Mouse (Mus musculus) neural tube, embryonic 11.5 days (tissue): ENCODE measurements at regions not wholly inside any gene's neighbourhood (a gene's known extent, or its start where the extent isn't known, plus 50 kb on each side); places are given as distances from the start of the nearest gene placed in this dataset.

Experiments
- ATAC-seq: fragments of 200-750 bp; cut with Nextera tagmentation; 2 replicates; pipeline ENCODE4 v1.8.0; 2017; ENCODE audit warnings: moderate number of reproducible peaks, mild to moderate bottlenecking, moderate TSS enrichment, moderate library complexity; ENCODE audit not compliant: insufficient read depth, low FRiP score, low TSS enrichment
- DNase-seq: peaks from one replicate; pipeline ENCODE4 v3.0.0-alpha.2; 2015; ENCODE audit warnings: low spot score
- H3K27ac ChIP-seq: fragments of 300-500 bp; sonication (generic); 2 replicates; pipeline ENCODE4 v1.5.1; 2014; ENCODE audit warnings: low read depth, mild to moderate bottlenecking, low read length
- H3K27me3 ChIP-seq: fragments of 300-500 bp; sonication (generic); 2 replicates; pipeline ENCODE4 v1.6.1; 2014; ENCODE audit warnings: mild to moderate bottlenecking, low read length, mixed read lengths; ENCODE audit not compliant: control insufficient read depth, insufficient read depth
- H3K36me3 ChIP-seq: fragments of 300-500 bp; sonication (generic); 2 replicates; pipeline ENCODE4 v1.6.1; 2014; ENCODE audit warnings: mild to moderate bottlenecking, low read length, moderate library complexity, mixed read lengths; ENCODE audit not compliant: control insufficient read depth, insufficient read depth
- H3K4me1 ChIP-seq: fragments of 300-500 bp; sonication (generic); 2 replicates; pipeline ENCODE4 v1.6.1; 2014; ENCODE audit warnings: low read length, mixed read lengths; ENCODE audit not compliant: control insufficient read depth, insufficient read depth
- H3K4me2 ChIP-seq: fragments of 300-500 bp; sonication (generic); 2 replicates; pipeline ENCODE4 v1.6.1; 2014; ENCODE audit warnings: low read depth, mild to moderate bottlenecking, moderate library complexity
- H3K4me3 ChIP-seq: fragments of 300-500 bp; sonication (generic); 2 replicates; pipeline ENCODE4 v1.5.1; 2014; ENCODE audit warnings: low read depth, low read length
- H3K9ac ChIP-seq: fragments of 300-500 bp; sonication (generic); 2 replicates; pipeline ENCODE4 v1.6.1; 2014; ENCODE audit warnings: mild to moderate bottlenecking, low read length
- H3K9me3 ChIP-seq: fragments of 300-500 bp; sonication (generic); 2 replicates; pipeline ENCODE4 v1.6.1; 2016; ENCODE audit warnings: low read length; ENCODE audit not compliant: control insufficient read depth
- WGBS: fragments of 180-500 bp; shearing (Covaris S2); extraction: QIAGEN DNeasy Blood & Tissue Kit; methylation state at CpG from one replicate; pipeline ENCODE4 v1.1.7; 2014; 5-methylcytosine and 5-hydroxymethylcytosine counted together

DNA sequence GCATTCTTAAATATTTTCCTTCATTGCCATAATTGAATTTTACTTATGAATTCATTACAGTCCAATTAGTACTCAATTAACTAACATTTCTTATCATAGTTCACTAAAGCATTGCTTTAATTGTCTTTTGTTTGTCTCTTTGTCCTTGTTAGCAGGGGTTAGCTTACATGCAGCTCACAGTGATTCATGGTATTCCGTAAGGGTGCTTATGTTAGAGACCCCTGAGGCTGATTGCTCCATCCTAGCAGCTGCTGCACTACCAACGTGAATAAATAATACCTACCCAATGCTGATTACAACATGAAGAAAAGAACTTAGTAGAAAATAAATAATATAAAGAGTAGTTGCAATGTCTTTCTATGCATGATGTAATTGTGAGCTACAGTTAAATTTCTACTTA, 791.4 kb downstream of the Epha7 start:
- H3K9me3 ChIP-seq = no peaks in the 10 kb centered on the region
- no peak overlapping the region for H3K27ac ChIP-seq
- no peaks in the 10 kb centered on the region for H3K36me3 ChIP-seq
- 78% methylated on average over 2 of the region's 2 CpGs for WGBS
- H3K4me1 ChIP-seq = no peaks in the 10 kb centered on the region
- H3K27me3 ChIP-seq = no peaks in the 10 kb centered on the region
- DNase-seq (no peak), ATAC-seq (0 out of 2 replicates have a peak, but pooled peaks have one; percentile 45)
- no peak overlapping the region for H3K4me3 ChIP-seq
- no peak overlapping the region for H3K9ac ChIP-seq
- no peak overlapping the region for H3K4me2 ChIP-seq

DNA sequence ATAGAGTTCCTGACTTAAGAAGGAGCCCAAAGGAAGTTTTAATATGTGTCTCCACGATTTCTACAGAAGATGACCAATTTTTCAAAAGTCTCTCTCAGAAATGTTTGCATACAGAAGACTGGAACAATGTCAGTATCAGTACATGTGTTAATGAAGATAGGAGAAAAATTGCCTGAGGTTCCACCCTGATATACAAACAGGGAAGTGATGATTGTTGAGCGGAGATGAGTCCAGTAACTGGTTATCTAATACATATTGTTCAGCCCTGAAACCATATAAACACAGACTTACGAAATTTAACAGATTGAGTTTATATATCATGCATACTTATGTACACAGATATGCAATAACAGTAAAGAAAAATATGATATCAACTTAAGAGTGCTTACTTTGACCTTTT, 805.0 kb downstream of the Epha7 start:
- no peak for ATAC-seq

DNA sequence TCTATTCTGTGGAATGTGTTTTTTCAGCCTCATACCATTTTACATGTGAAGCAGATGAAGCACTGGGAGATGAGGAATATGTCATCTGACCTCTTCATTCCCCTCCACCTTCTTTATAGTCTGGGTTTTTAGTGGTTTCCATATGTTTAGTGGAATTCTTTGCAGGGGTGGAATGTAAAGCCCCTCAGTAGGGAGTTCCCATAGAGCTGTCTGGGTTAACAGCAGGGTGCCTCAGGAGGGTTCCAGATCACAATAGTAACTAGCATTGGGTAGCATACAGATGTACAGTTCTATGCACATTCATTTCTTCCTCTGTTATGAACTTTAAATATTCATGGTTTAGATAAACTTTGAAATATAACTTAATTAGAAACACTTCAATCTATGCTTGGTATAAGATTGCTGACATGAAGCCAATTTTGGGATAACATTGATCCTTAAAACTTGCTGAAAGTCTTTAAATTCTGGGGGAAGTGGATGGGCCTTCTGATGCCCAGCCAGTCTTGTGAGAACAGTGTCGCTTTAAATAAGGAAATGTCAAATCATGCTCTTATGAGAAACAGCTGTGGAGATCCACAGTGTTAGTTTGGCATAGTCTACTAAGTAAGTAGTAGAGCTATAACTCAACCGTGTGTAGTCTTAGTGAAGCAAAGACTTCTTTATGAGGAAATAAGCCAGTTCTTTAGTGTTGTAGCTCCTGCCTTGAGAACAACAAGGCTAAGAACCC, 832.1 kb downstream of the Epha7 start:
- 63% methylated on average over 2 of the region's 2 CpGs for WGBS
- Histone ChIP-seq H3K4me3 (no peak overlapping the region), H3K36me3 (no peaks in the 10 kb centered on the region), H3K27ac (no peak overlapping the region), H3K4me1 (no peaks in the 10 kb centered on the region), H3K9ac (no peak overlapping the region), H3K4me2 (no peak overlapping the region), H3K27me3 (no peaks in the 10 kb centered on the region), H3K9me3 (no peaks in the 10 kb centered on the region)
- no peak for DNase-seq
- no peak for ATAC-seq

More for the DNA sequence above, 805.0 kb downstream of the Epha7 start:
- Histone ChIP-seq H3K4me2 (no peak overlapping the region), H3K27me3 (no peaks in the 10 kb centered on the region), H3K36me3 (no peaks in the 10 kb centered on the region), H3K4me3 (no peak overlapping the region), H3K9me3 (no peaks in the 10 kb centered on the region), H3K4me1 (no peaks in the 10 kb centered on the region), H3K9ac (no peak overlapping the region), H3K27ac (no peak overlapping the region)
- no peak for DNase-seq
- WGBS = 86% methylated on average over 3 of the region's 3 CpGs

DNA sequence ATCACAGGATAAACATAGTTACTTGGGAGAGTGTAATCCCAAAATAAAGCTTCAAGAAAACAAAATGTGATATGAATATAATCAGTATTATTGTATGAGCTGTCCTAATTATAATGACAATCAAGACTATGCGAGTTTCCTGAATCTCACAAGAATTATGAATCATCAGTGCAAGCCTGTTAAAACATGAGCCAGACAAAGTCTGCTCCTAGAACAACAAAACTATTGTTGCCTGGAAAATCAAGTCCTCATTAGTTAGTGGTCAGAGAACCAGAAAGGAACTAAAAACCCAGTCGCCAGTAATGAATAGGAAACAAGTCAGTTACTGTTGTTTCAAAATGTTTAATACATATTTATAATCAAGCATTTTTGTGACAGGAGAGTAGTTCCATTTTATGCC, 841.0 kb downstream of the Epha7 start:
- ATAC-seq (no peak), DNase-seq (no peak)
- H3K9ac ChIP-seq = no peak overlapping the region
- H3K4me1 ChIP-seq = no peaks in the 10 kb centered on the region
- no peak overlapping the region for H3K4me2 ChIP-seq
- H3K36me3 ChIP-seq = no peaks in the 10 kb centered on the region
- H3K4me3 ChIP-seq = no peak overlapping the region
- H3K27me3 ChIP-seq = no peaks in the 10 kb centered on the region
- no peak overlapping the region for H3K27ac ChIP-seq
- 71% methylated on average over 2 of the region's 2 CpGs for WGBS
- H3K9me3 ChIP-seq = no peaks in the 10 kb centered on the region

DNA sequence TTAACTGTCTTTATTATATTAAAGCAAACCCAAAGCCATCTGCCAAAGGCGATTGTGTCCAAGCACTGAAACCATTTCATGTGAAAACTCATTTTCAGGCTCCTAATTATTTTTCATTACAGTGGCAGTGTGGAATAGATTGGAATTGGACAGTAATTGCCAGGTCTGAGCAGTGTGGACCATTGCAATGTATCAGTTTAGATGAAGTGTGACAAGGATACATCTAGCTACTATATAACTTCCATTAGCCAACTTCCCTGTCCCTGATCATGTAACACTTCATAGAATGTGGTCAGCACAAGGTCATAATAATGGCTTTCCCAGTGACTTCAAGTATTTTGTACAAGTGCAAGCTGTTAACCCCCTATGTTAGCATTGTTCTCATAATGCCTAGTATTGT, 842.7 kb downstream of the Epha7 start:
- DNase-seq = no peak
- Histone ChIP-seq H3K4me2 (no peak overlapping the region), H3K9ac (no peak overlapping the region), H3K4me3 (no peak overlapping the region), H3K36me3 (no peaks in the 10 kb centered on the region), H3K27ac (no peak overlapping the region), H3K9me3 (no peaks in the 10 kb centered on the region), H3K4me1 (no peaks in the 10 kb centered on the region), H3K27me3 (no peaks in the 10 kb centered on the region)
- WGBS = 91% methylated on average over 1 of the region's 1 CpGs
- ATAC-seq = no peak

DNA sequence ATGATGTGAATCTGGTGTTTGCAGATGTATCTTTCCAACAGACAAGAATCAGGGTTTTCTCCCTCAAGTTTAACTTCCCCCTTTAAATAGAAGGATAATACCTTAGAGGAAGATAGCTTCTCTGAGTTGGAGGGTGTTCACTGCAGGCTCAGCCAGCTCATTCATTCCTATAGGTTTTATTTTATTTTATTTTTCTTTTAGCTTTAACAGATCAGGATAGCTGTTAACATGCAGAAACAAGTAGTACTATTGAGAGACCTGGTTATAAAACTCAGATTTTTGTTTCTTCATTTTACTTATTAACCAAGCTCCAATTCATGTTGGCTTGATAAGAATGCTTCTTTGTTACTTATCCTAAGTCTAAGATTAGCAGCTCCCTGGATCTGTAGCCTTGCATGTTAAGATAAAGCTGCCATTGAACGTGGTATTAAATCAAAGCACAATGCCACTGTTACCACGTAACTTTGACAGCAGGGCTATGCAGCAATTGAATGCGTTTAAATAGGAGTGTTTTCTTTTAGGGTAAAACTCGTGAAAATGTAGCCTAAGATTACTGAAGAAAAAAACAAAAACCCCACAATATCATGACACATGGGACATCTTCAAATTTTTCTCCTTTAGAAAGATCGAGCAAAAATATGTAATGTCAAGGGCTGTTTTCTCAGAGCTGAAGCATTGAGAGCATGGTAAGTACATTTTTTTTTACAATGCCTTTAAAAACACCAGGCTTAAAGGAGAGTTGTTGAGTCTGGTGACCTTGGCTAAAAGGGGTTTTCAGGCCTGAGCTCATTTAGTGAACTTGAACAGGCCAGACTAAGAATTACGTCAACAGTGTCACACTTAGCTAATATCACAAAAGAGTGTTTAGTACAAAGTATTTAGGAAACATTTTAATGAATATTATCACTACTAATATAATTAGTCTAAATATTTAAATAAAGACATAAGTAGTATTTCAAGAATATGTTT, 848.5 kb downstream of the Epha7 start:
- Histone ChIP-seq H3K4me3 (no peak overlapping the region), H3K9ac (no peak overlapping the region), H3K4me1 (no peaks in the 10 kb centered on the region), H3K27ac (no peak overlapping the region), H3K4me2 (no peak overlapping the region), H3K27me3 (no peaks in the 10 kb centered on the region), H3K9me3 (no peaks in the 10 kb centered on the region), H3K36me3 (no peaks in the 10 kb centered on the region)
- no peak for ATAC-seq
- 56% methylated on average over 6 of the region's 6 CpGs for WGBS
- DNase-seq = no peak

DNA sequence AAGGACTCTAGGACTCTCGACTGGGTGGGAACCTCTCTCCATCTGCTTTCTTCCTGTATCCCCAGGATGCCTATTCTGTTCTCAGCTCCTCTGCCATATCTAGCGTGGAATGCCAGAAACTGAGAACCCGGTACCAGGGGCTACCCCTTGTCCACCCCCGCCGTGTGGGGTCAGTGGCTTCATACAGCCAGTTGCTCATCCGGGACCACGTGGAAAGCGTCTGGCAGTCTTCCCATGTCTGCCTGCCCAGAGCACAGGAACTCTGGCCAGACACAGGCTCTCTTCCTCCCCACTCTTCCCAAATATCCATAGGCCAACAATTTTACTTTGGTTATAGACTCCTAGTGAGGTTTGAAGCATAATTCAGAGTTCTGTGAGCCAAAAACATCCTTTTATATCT, 852.6 kb downstream of the Epha7 start:
- H3K9ac ChIP-seq = no peak overlapping the region
- H3K9me3 ChIP-seq = no peaks in the 10 kb centered on the region
- ATAC-seq (no peak), DNase-seq (no peak)
- H3K36me3 ChIP-seq = no peaks in the 10 kb centered on the region
- no peak overlapping the region for H3K27ac ChIP-seq
- H3K27me3 ChIP-seq = no peaks in the 10 kb centered on the region
- WGBS = 86% methylated on average over 8 of the region's 8 CpGs
- no peak overlapping the region for H3K4me2 ChIP-seq
- no peak overlapping the region for H3K4me3 ChIP-seq
- H3K4me1 ChIP-seq = no peaks in the 10 kb centered on the region

DNA sequence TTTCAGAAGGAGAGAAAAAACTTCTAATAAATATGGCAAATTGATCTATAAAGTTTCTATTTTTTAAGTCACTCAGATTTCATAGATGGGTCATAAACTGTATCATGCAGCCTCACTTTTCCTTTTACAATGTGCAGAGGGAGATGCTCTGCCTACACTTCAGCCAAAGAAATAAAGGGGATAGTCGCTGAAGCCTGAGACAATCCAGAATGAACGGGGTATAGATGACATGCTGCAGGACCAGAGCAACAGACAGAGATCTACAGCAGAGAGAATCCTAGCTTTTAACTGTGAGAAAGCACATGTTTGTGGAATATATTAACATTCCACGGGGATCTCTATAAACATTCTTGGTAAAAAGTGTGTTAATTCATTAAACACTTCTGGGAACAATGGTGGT, 881.2 kb downstream of the Epha7 start:
- ATAC-seq (no peak), DNase-seq (no peak)
- 66% methylated on average over 3 of the region's 3 CpGs for WGBS
- Histone ChIP-seq H3K4me2 (no peak overlapping the region), H3K27me3 (no peaks in the 10 kb centered on the region), H3K36me3 (no peaks in the 10 kb centered on the region), H3K27ac (no peak overlapping the region), H3K4me1 (no peaks in the 10 kb centered on the region), H3K9me3 (no peaks in the 10 kb centered on the region), H3K9ac (no peak overlapping the region), H3K4me3 (no peak overlapping the region)

DNA sequence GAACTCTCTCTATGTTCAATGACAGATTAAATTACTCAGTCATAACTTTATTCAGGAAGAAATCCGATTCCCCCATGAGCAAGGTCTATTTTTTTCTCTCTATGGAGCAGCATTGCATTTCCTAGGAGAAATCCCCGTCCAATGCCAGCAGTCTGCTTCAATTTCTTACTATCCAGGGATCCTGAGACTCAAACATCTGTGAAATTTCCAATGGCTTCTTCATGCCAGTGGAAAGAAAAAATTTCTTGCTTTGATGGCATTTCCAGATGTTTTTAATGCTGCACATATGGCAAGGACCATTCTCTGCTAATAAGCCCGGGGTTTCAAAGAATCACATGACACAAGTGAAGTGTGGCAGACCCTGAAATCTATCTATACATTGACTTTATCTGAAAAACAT, 919.6 kb downstream of the Epha7 start:
- H3K4me2 ChIP-seq = no peak overlapping the region
- no peaks in the 10 kb centered on the region for H3K27me3 ChIP-seq
- no peaks in the 10 kb centered on the region for H3K4me1 ChIP-seq
- H3K4me3 ChIP-seq = no peak overlapping the region
- H3K9ac ChIP-seq = no peak overlapping the region
- no peaks in the 10 kb centered on the region for H3K36me3 ChIP-seq
- no peaks in the 10 kb centered on the region for H3K9me3 ChIP-seq
- H3K27ac ChIP-seq = no peak overlapping the region
- no peak for ATAC-seq
- no peak for DNase-seq
- whole genome bisulfite sequencing = 62% methylated on average over 3 of the region's 3 CpGs
